Mouse (Mus musculus) MEL (cell line): ENCODE data around the gene Prss27. TPM values are rescaled to one million over a fixed set of nuclear protein-coding genes. Genes with fewer than 3 reads are reported as not detected.

Experiments used
- DNase-seq: peaks from one replicate; pipeline ENCODE4 v3.0.0; 2011; ENCODE audit warnings: low read depth, low spot score
- H3K27ac ChIP-seq: 2 replicates; pipeline ENCODE4 v1.5.1; 2012; ENCODE audit warnings: low read depth, mild to moderate bottlenecking, control low read depth, low read length, moderate library complexity; ENCODE audit not compliant: control insufficient read depth
- H3K27me3 ChIP-seq, 2 experiments: fragments of 150-350 bp in 1 of 2; sonication (generic) in 1 of 2; 2 replicates each; pipeline ENCODE4 v1.6.1; 2012; ENCODE audit warnings: low read length in 2 of 2, mild to moderate bottlenecking in 2 of 2, improper control_type of control experiment in 1 of 2, moderate library complexity in 1 of 2; ENCODE audit not compliant: insufficient read depth in 2 of 2, control insufficient read depth in 1 of 2
- H3K36me3 ChIP-seq, 2 experiments: 2 replicates each; pipeline ENCODE4 v1.6.1; 2012 to 2014; ENCODE audit warnings: low read length in 2 of 2, improper control_type of control experiment in 1 of 2, inconsistent platforms in 1 of 2, mild to moderate bottlenecking in 1 of 2; ENCODE audit not compliant: insufficient read depth in 2 of 2, control insufficient read depth in 1 of 2
- H3K4me1 ChIP-seq, 2 experiments: fragments of 150-350 bp in 1 of 2; sonication (generic) in 1 of 2; 2 replicates each; pipeline ENCODE4 v1.6.1; 2012; ENCODE audit warnings: low read length in 2 of 2, improper control_type of control experiment in 1 of 2, mild to moderate bottlenecking in 1 of 2; ENCODE audit not compliant: insufficient read depth in 2 of 2, control insufficient read depth in 1 of 2
- H3K4me3 ChIP-seq, 2 experiments: fragments of 150-350 bp in 1 of 2; sonication (generic) in 1 of 2; 2 replicates each; pipeline ENCODE4 v1.5.1; 2012; ENCODE audit warnings: low read depth in 2 of 2, low read length in 2 of 2, mild to moderate bottlenecking in 2 of 2, moderate library complexity in 2 of 2, control low read depth in 1 of 2, improper control_type of control experiment in 1 of 2; ENCODE audit not compliant: control insufficient read depth in 1 of 2, insufficient read depth in 1 of 2
- H3K79me2 ChIP-seq: 2 replicates; pipeline ENCODE4 v1.6.1; 2012; ENCODE audit warnings: mild to moderate bottlenecking, low read length, moderate library complexity; ENCODE audit not compliant: control insufficient read depth, poor library complexity, insufficient read depth
- H3K9ac ChIP-seq: 2 replicates; pipeline ENCODE4 v1.6.1; 2012; ENCODE audit warnings: low read depth, mild to moderate bottlenecking, control low read depth, low read length, moderate library complexity; ENCODE audit not compliant: control insufficient read depth, poor library complexity, severe bottlenecking
- H3K9me3 ChIP-seq: fragments of 150-350 bp; sonication (generic); replicated peaks from 2 replicates; pipeline ENCODE4 v1.6.1; 2012; ENCODE audit warnings: mild to moderate bottlenecking, low read length, improper control_type of control experiment, moderate library complexity; ENCODE audit not compliant: insufficient read depth
- CHD1 ChIP-seq: IDR thresholded peaks from 2 replicates; pipeline ENCODE4 v1.6.1; 2012; ENCODE audit warnings: low read depth, mild to moderate bottlenecking, inconsistent platforms, low read length, improper control_type of control experiment
- EP300 ChIP-seq, 2 experiments: IDR thresholded peaks; 2 replicates each; pipeline ENCODE4 v1.6.1; 2011; ENCODE audit warnings: improper control_type of control experiment in 2 of 2, low read length in 2 of 2, low read depth in 1 of 2, mild to moderate bottlenecking in 1 of 2
- ETS1 ChIP-seq: IDR thresholded peaks from 2 replicates; pipeline ENCODE4 v1.6.1; 2012; ENCODE audit warnings: low read depth, mild to moderate bottlenecking, inconsistent platforms, low read length, improper control_type of control experiment, moderate library complexity
- RCOR1 ChIP-seq: IDR thresholded peaks from 2 replicates; pipeline ENCODE4 v1.6.1; 2012; ENCODE audit warnings: low read depth, mild to moderate bottlenecking, inconsistent platforms, low read length, improper control_type of control experiment
- ZMIZ1 ChIP-seq: IDR thresholded peaks from 2 replicates; pipeline ENCODE4 v1.6.1; 2012; ENCODE audit warnings: low read depth, mild to moderate bottlenecking, inconsistent platforms, low read length, improper control_type of control experiment, moderate library complexity
- ZNF384 ChIP-seq: IDR thresholded peaks from 2 replicates; pipeline ENCODE4 v1.6.1; 2012; ENCODE audit warnings: low read depth, mild to moderate bottlenecking, inconsistent platforms, low read length, improper control_type of control experiment
- polyA plus RNA-seq, 2 experiments: library from polyadenylated mRNA; stranded (reverse) in 1 of 2; unstranded in 1 of 2; fragments of >175 nt in 1 of 2; fragments of >200 nt in 1 of 2; gene quantifications; 2 replicates each; pipeline versions ENCODE4 v1.2.1 to v1.2.4; 2012; ENCODE audit warnings: low replicate concordance in 2 of 2, low read depth in 1 of 2; ENCODE audit not compliant: insufficient read length in 2 of 2, insufficient read depth in 1 of 2, missing spikeins in 1 of 2
- total RNA-seq: library from RNA; depleted of rRNA; stranded (reverse); fragments of 300-350 nt; gene quantifications from 2 replicates; pipeline ENCODE4 v1.2.3, GENCODE M21; 2012; rRNA removed

Gene Prss27
- total and polyA plus RNA-seq, 3 experiments: not detected

- no peak overlapping the region for H3K4me3 ChIP-seq
- no peak overlapping the region for H3K9ac ChIP-seq
- peaks cover 0 to 9% of the 10 kb centered on the region in 2 experiments; a peak in 2 of 4 replicates for H3K4me1 ChIP-seq
- H3K27ac ChIP-seq: no peak overlapping the region
- H3K36me3 ChIP-seq: peaks cover 12 to 15% of the 10 kb centered on the region in 2 experiments
- no peaks in the 10 kb centered on the region for H3K79me2 ChIP-seq
- H3K9me3 ChIP-seq: no peaks in the 10 kb centered on the region
- DNase-seq: no peak
- H3K27me3 ChIP-seq: no peaks in the 10 kb centered on the region
- TF ChIP-seq ETS1 (peak; percentile 67), ZMIZ1 (no peak), ZNF384 (peak; percentile 73; the same call in 1 of the 2 replicates), CHD1 (no peak), EP300 (IDR thresholded peaks at IDR 0.05; ENCODE audit: low read depth in 1 of 2, low read length in 2 of 2) (peak in 1 of 2 experiments; percentile 30; a peak in 1 of 4 replicates), RCOR1 (peak; percentile 60)
Observed at GRCm38 (mm10) chr17:24090575-24090974, 52.6 kb downstream of the Prss27 start.

Other genes with a start within 250 kb of the Prss27 start
- 56.2 and 68.9 TPM in 2 replicates for gene Srrm2, start 247.6 kb upstream of the Prss27 start, total RNA-seq
- gene Srrm2, start 247.6 kb upstream of the Prss27 start, polyA plus RNA-seq: 100 to 1,000 TPM; 505 to 988 TPM
- gene Elob, start 209.0 kb upstream of the Prss27 start, total RNA-seq: 453 and 486 TPM in 2 replicates
- gene Elob, start 209.0 kb upstream of the Prss27 start, polyA plus RNA-seq: 100 to 1,000 TPM in 1 of 2 experiments, not detected in 1; 609 TPM
- 0.08 and 0.42 TPM in 2 replicates for gene Prss33, start 202.1 kb upstream of the Prss27 start, total RNA-seq
- 1 to 10 TPM in 1 of 2 experiments, not detected in 1; 1.0 TPM for gene Prss33, start 202.1 kb upstream of the Prss27 start, polyA plus RNA-seq
- gene Prss32, start 194.3 kb upstream of the Prss27 start, total RNA-seq: not detected in 2 replicates
- under 1 TPM in 1 of 2 experiments, not detected in 1; 0.71 TPM for gene Prss32, start 194.3 kb upstream of the Prss27 start, polyA plus RNA-seq
- 2.6 and 3.4 TPM in 2 replicates for gene Prss41, start 194.0 kb upstream of the Prss27 start, total RNA-seq
- 10 to 100 TPM in 1 of 2 experiments, not detected in 1; 12.8 TPM for gene Prss41, start 194.0 kb upstream of the Prss27 start, polyA plus RNA-seq
- not detected in 2 replicates for gene Prss21, start 170.1 kb upstream of the Prss27 start, total RNA-seq
- not detected for gene Prss21, start 170.1 kb upstream of the Prss27 start, polyA plus RNA-seq
- gene Dcpp1, start 157.3 kb upstream of the Prss27 start, total RNA-seq: not detected in 2 replicates
- gene Dcpp1, start 157.3 kb upstream of the Prss27 start, polyA plus RNA-seq: not detected
- not detected in 2 replicates for gene Dcpp2, start 157.3 kb upstream of the Prss27 start, total RNA-seq
- not detected for gene Dcpp2, start 157.3 kb upstream of the Prss27 start, polyA plus RNA-seq
- gene Dcpp3, start 120.7 kb upstream of the Prss27 start, total RNA-seq: not detected in 2 replicates
- not detected for gene Dcpp3, start 120.7 kb upstream of the Prss27 start, polyA plus RNA-seq
- gene Sbp, start 96.5 kb upstream of the Prss27 start, total RNA-seq: not detected in 2 replicates
- gene Sbp, start 96.5 kb upstream of the Prss27 start, polyA plus RNA-seq: not detected
- gene Sbpl, start 82.9 kb upstream of the Prss27 start, total RNA-seq: not detected in 2 replicates
- not detected for gene Sbpl, start 82.9 kb upstream of the Prss27 start, polyA plus RNA-seq
- not detected in 2 replicates for gene Prss30, start 57.6 kb upstream of the Prss27 start, total RNA-seq
- gene Prss30, start 57.6 kb upstream of the Prss27 start, polyA plus RNA-seq: not detected
- not detected in 2 replicates for gene Prss22, start 40.0 kb upstream of the Prss27 start, total RNA-seq
- not detected for gene Prss22, start 40.0 kb upstream of the Prss27 start, polyA plus RNA-seq
- 19.3 and 20.2 TPM in 2 replicates for gene Kctd5, start 35.3 kb downstream of the Prss27 start, total RNA-seq
- 10 to 100 TPM in 1 of 2 experiments, not detected in 1; 33.2 TPM for gene Kctd5, start 35.3 kb downstream of the Prss27 start, polyA plus RNA-seq
- gene Pdpk1, start 112.8 kb downstream of the Prss27 start, total RNA-seq: 19.0 and 19.3 TPM in 2 replicates
- 10 to 100 TPM; 18.3 to 26.9 TPM for gene Pdpk1, start 112.8 kb downstream of the Prss27 start, polyA plus RNA-seq
- 11.4 and 15.9 TPM in 2 replicates for gene Amdhd2, start 125.6 kb downstream of the Prss27 start, total RNA-seq
- 10 to 100 TPM in 1 of 2 experiments, not detected in 1; 36.1 TPM for gene Amdhd2, start 125.6 kb downstream of the Prss27 start, polyA plus RNA-seq
- gene Atp6v0c, start 131.6 kb downstream of the Prss27 start, total RNA-seq: 58.4 and 59.3 TPM in 2 replicates
- 100 to 1,000 TPM; 125 to 515 TPM for gene Atp6v0c, start 131.6 kb downstream of the Prss27 start, polyA plus RNA-seq
- 21.8 and 24.3 TPM in 2 replicates for gene Tbc1d24, start 167.4 kb downstream of the Prss27 start, total RNA-seq
- 10 to 100 TPM; 27.3 to 34.2 TPM for gene Tbc1d24, start 167.4 kb downstream of the Prss27 start, polyA plus RNA-seq
- 1.7 and 2.7 TPM in 2 replicates for gene Ntn3, start 171.4 kb downstream of the Prss27 start, total RNA-seq
- 1 to 10 TPM in 1 of 2 experiments, not detected in 1; 2.5 TPM for gene Ntn3, start 171.4 kb downstream of the Prss27 start, polyA plus RNA-seq
- gene Tedc2, start 182.7 kb downstream of the Prss27 start, total RNA-seq: 18.5 and 22.6 TPM in 2 replicates
- 10 to 100 TPM in 1 of 2 experiments, not detected in 1; 24.6 TPM for gene Tedc2, start 182.7 kb downstream of the Prss27 start, polyA plus RNA-seq
- gene Ccnf, start 213.3 kb downstream of the Prss27 start, total RNA-seq: 34.5 and 38.0 TPM in 2 replicates
- gene Ccnf, start 213.3 kb downstream of the Prss27 start, polyA plus RNA-seq: 10 to 100 TPM in 1 of 2 experiments, not detected in 1; 73.9 TPM